Mouse (Mus musculus): ENCODE measurements around the gene Twf2.

DNA sequence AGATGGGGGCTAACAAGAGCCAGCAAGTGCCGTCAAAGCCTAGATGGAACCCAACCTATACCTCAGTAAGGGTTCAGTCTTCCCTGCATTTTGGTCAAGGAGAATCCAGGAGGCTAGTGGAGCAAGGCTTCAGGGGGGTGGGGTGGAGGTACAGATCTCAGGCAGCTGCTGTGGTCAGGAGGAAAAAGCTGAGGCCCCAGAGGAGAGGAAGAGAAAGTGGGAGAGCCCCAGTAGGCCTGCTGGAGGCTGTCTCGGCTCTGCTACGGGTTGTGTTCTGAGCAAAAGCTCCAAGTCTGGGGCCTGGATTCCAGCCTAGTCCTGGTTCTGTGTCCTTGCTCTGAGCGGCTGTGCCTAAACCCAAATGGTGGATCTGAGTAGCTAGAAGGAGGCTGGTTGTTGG lies 20.1 kb downstream of the Twf2 start:
- TF ChIP-seq CTCF (IDR thresholded peaks at IDR 0.05; ENCODE audit: low read depth, low read length) (no peak), POLR2A (IDR thresholded peaks at IDR 0.05; ENCODE audit: borderline replicate concordance, low read depth, low read length) (no peak)
